Mouse (Mus musculus): Measurements from ENCODE around the gene Mrpl47. TPM values are rescaled to one million over a fixed set of nuclear protein-coding genes. Genes with fewer than 3 reads are reported as not detected.

Gene Mrpl47
- polyA plus RNA-seq, 1 experiment: 10.8 TPM

GRCm38 (mm10) chr3:32698228-32698863, 39.1 kb downstream of the Mrpl47 start:
- Histone ChIP-seq H3K4me2 (ENCODE audit: low read depth) (no peak overlapping the region), H3K4me3 (no peak overlapping the region), H3K36me3 (ENCODE audit: control insufficient read depth, insufficient read depth) (no peaks in the 10 kb centered on the region), H3ac (ENCODE audit: control insufficient read depth, insufficient read length) (no peak overlapping the region), H3K27me3 (ENCODE audit: control insufficient read depth, insufficient read depth, insufficient read length) (no peaks in the 10 kb centered on the region), H3K79me2 (ENCODE audit: control insufficient read depth, insufficient read depth) (no peaks in the 10 kb centered on the region)
- TF ChIP-seq TCF3 (IDR thresholded peaks at IDR 0.05; ENCODE audit: insufficient read length, low read depth) (no peak), MYOG (IDR thresholded peaks at IDR 0.05; ENCODE audit: control insufficient read depth in 1 of 3, insufficient read depth in 1 of 3, insufficient read length in 2 of 3, low read depth in 2 of 3) (no peak), MYOD1 (IDR thresholded peaks at IDR 0.05; ENCODE audit: control insufficient read depth in 1 of 3, insufficient read length in 2 of 3, low read depth in 2 of 3) (no peak), SRF (IDR thresholded peaks at IDR 0.05; ENCODE audit: control insufficient read depth, insufficient read length, low read depth) (no peak), E2F4 (IDR thresholded peaks at IDR 0.05; ENCODE audit: insufficient read depth) (no peak), POLR2A (IDR thresholded peaks at IDR 0.05; ENCODE audit: insufficient read length, low read depth) (no peak), REST (IDR thresholded peaks at IDR 0.05; ENCODE audit: insufficient read depth, insufficient read length) (no peak), TCF12 (IDR thresholded peaks at IDR 0.05; ENCODE audit: insufficient read depth, poor library complexity, severe bottlenecking) (no peak), USF1 (IDR thresholded peaks at IDR 0.05; ENCODE audit: low read depth) (no peak), MAX (IDR thresholded peaks at IDR 0.05; ENCODE audit: low read depth) (no peak), CEBPB (IDR thresholded peaks at IDR 0.05; ENCODE audit: insufficient read depth, poor library complexity, severe bottlenecking) (no peak), POLR2AphosphoS2 (IDR thresholded peaks at IDR 0.05; ENCODE audit: insufficient read length, low read depth) (no peak)

- no peak overlapping the region for H3K4me2 ChIP-seq (ENCODE audit: low read depth)
- no peaks in the 10 kb centered on the region for H3K36me3 ChIP-seq (ENCODE audit: control insufficient read depth, insufficient read depth)
- no peaks in the 10 kb centered on the region for H3K79me2 ChIP-seq (ENCODE audit: control insufficient read depth, insufficient read depth)
- no peaks in the 10 kb centered on the region for H3K27me3 ChIP-seq (ENCODE audit: control insufficient read depth, insufficient read depth, insufficient read length)
- H3K4me3 ChIP-seq: no peak overlapping the region
- no peak for TF ChIP-seq E2F4 (IDR thresholded peaks at IDR 0.05; ENCODE audit: insufficient read depth)
- no peak for TF ChIP-seq POLR2A (IDR thresholded peaks at IDR 0.05; ENCODE audit: insufficient read length, low read depth)
- no peak overlapping the region for H3ac ChIP-seq (ENCODE audit: control insufficient read depth, insufficient read length)
These were observed 41.8 kb downstream of the Mrpl47 start for GRCm38 (mm10) chr3:32695583-32695980.

GRCm38 (mm10) chr3:32694737-32695582, 42.4 kb downstream of the Mrpl47 start:
- Histone ChIP-seq H3K4me2 (ENCODE audit: low read depth) (no peak overlapping the region), H3K79me2 (ENCODE audit: control insufficient read depth, insufficient read depth) (no peaks in the 10 kb centered on the region), H3K27me3 (ENCODE audit: control insufficient read depth, insufficient read depth, insufficient read length) (no peaks in the 10 kb centered on the region), H3K4me3 (no peak overlapping the region), H3K36me3 (ENCODE audit: control insufficient read depth, insufficient read depth) (no peaks in the 10 kb centered on the region), H3ac (ENCODE audit: control insufficient read depth, insufficient read length) (no peak overlapping the region)
- TF ChIP-seq TCF3 (IDR thresholded peaks at IDR 0.05; ENCODE audit: insufficient read length, low read depth): no peak

GRCm38 (mm10) chr3:32694211-32694610, 43.2 kb downstream of the Mrpl47 start:
- H3K36me3 ChIP-seq (ENCODE audit: control insufficient read depth, insufficient read depth): no peaks in the 10 kb centered on the region

GRCm38 (mm10) chr3:32691841-32692240, 45.6 kb downstream of the Mrpl47 start:
- H3K79me2 ChIP-seq (ENCODE audit: control insufficient read depth, insufficient read depth): no peaks in the 10 kb centered on the region
- H3ac ChIP-seq (ENCODE audit: control insufficient read depth, insufficient read length): no peak overlapping the region
- H3K4me3 ChIP-seq: no peak overlapping the region
- H3K36me3 ChIP-seq (ENCODE audit: control insufficient read depth, insufficient read depth): no peaks in the 10 kb centered on the region
- peak; percentile 12 for TF ChIP-seq USF1 (IDR thresholded peaks at IDR 0.05; ENCODE audit: low read depth)
- no peak for TF ChIP-seq POLR2AphosphoS2 (IDR thresholded peaks at IDR 0.05; ENCODE audit: insufficient read length, low read depth)
- TF ChIP-seq REST (IDR thresholded peaks at IDR 0.05; ENCODE audit: insufficient read depth, insufficient read length): no peak
- no peak for TF ChIP-seq CEBPB (IDR thresholded peaks at IDR 0.05; ENCODE audit: insufficient read depth, poor library complexity, severe bottlenecking)
- TF ChIP-seq MAX (IDR thresholded peaks at IDR 0.05; ENCODE audit: low read depth): no peak
- no peak overlapping the region for H3K4me2 ChIP-seq (ENCODE audit: low read depth)
- no peaks in the 10 kb centered on the region for H3K27me3 ChIP-seq (ENCODE audit: control insufficient read depth, insufficient read depth, insufficient read length)

More at GRCm38 (mm10) chr3:32694211-32694610, 43.2 kb downstream of the Mrpl47 start:
- TF ChIP-seq E2F4 (IDR thresholded peaks at IDR 0.05; ENCODE audit: insufficient read depth) (no peak), CEBPB (IDR thresholded peaks at IDR 0.05; ENCODE audit: insufficient read depth, poor library complexity, severe bottlenecking) (no peak), SRF (IDR thresholded peaks at IDR 0.05; ENCODE audit: control insufficient read depth, insufficient read length, low read depth) (no peak), POLR2AphosphoS2 (IDR thresholded peaks at IDR 0.05; ENCODE audit: insufficient read length, low read depth) (no peak), USF1 (IDR thresholded peaks at IDR 0.05; ENCODE audit: low read depth) (no peak), MYOG (IDR thresholded peaks at IDR 0.05; ENCODE audit: control insufficient read depth in 1 of 3, insufficient read depth in 1 of 3, insufficient read length in 2 of 3, low read depth in 2 of 3) (no peak), REST (IDR thresholded peaks at IDR 0.05; ENCODE audit: insufficient read depth, insufficient read length) (no peak), TCF3 (IDR thresholded peaks at IDR 0.05; ENCODE audit: insufficient read length, low read depth) (no peak), MAX (IDR thresholded peaks at IDR 0.05; ENCODE audit: low read depth) (no peak), MYOD1 (IDR thresholded peaks at IDR 0.05; ENCODE audit: control insufficient read depth in 1 of 3, insufficient read length in 2 of 3, low read depth in 2 of 3) (no peak), POLR2A (IDR thresholded peaks at IDR 0.05; ENCODE audit: insufficient read length, low read depth) (no peak), TCF12 (IDR thresholded peaks at IDR 0.05; ENCODE audit: insufficient read depth, poor library complexity, severe bottlenecking) (no peak)
- no peak overlapping the region for H3K4me2 ChIP-seq (ENCODE audit: low read depth)
- no peak overlapping the region for H3K4me3 ChIP-seq
- H3ac ChIP-seq (ENCODE audit: control insufficient read depth, insufficient read length): no peak overlapping the region
- no peaks in the 10 kb centered on the region for H3K79me2 ChIP-seq (ENCODE audit: control insufficient read depth, insufficient read depth)
- H3K27me3 ChIP-seq (ENCODE audit: control insufficient read depth, insufficient read depth, insufficient read length): no peaks in the 10 kb centered on the region

Data from myocyte (in vitro differentiated cells).